Mouse (Mus musculus): ENCODE measurements around the gene Vapa. TPM values are rescaled to one million over a fixed set of nuclear protein-coding genes. Genes with fewer than 3 reads are reported as not detected.
"Not testable (repeated sequence)": the region's sequence is repeated elsewhere in the genome, so short reads cannot be mapped to it uniquely, and the experiment has no call there.

Gene Vapa
- total RNA-seq (2021) = 100 to 1,000 TPM; 138 to 182 TPM
- long read RNA-seq, experiment 1, transcript Vapa-201 (6 exons, 3,369 nt) = major isoform, 182 of 195 reads
- long read RNA-seq, experiment 1, partial matches to known transcripts = 1 of 195 reads
- long read RNA-seq, experiment 1, other reads (novel, unspliced or antisense) = 12 of 195 reads
- long read RNA-seq, experiment 2, transcript Vapa-201 (6 exons, 3,369 nt) = major isoform, 657 of 707 reads
- long read RNA-seq, experiment 2, partial matches to known transcripts = 7 of 707 reads
- long read RNA-seq, experiment 2, other reads (novel, unspliced or antisense) = 42 of 707 reads

- peak; percentile 98 to 99 for DNase-seq (ENCODE audit: low spot score in 2 of 2)
Observed at GRCm38 (mm10) chr17:65613463-65614412, at the start of gene Vapa. TSS of gene Vapa (minus strand) at chr17:65613555.

- DNase-seq (ENCODE audit: low spot score in 2 of 2) = no peak
Observed at GRCm38 (mm10) chr17:65662662-65663061, 49.3 kb upstream of the Vapa start.

- no peak for DNase-seq (ENCODE audit: low spot score in 2 of 2)
Observed at GRCm38 (mm10) chr17:65658416-65658815, 45.1 kb upstream of the Vapa start.

GRCm38 (mm10) chr17:65657958-65658357 lies 44.6 kb upstream of the Vapa start:
- no peak for DNase-seq (ENCODE audit: low spot score in 2 of 2)

- no peak for DNase-seq (ENCODE audit: low spot score in 2 of 2)
Observed at GRCm38 (mm10) chr17:65656731-65657130, 43.4 kb upstream of the Vapa start.

DNA sequence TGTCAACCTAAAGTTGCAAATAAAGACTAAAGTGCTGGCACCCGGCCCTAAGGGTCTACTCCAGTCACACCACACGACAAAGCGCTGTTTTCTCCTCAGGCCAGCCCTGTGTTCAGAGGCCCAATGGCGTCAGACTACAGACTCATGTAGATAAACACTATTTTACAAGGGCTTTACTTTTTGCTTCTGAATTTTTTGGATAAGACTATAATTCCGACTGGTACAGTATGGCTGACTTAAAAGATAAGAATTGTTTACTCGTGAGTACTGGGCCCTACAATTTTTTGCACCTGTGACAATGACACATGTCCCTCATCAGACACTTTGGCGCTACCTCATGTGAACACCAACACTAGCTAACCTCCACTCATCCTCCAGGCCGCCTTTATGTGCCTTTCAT lies 42.7 kb upstream of the Vapa start:
- no peak for DNase-seq (ENCODE audit: low spot score in 2 of 2)

GRCm38 (mm10) chr17:65655608-65656007 lies 42.3 kb upstream of the Vapa start:
- no peak for DNase-seq (ENCODE audit: low spot score in 2 of 2)

DNA sequence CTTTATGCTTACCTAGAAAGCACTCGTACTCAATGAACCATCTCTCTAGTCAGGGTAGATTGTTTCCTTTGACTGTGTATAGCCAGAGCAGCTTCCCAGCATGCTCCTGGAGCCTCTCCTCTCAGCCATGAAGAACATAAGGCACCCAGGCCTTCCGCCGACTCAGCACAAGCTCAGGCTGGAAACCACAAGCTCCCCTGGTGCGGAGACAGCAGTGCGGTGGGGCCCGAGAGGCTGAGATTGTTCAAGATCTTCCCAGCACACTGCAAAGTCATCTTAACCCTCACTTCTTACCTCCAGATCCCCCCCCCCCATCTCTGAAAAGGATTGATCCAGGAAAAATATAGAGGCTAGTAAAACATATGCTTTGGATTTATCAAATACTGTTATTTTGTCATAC lies 37.2 kb upstream of the Vapa start:
- no peak for DNase-seq (ENCODE audit: low spot score in 2 of 2)

DNA sequence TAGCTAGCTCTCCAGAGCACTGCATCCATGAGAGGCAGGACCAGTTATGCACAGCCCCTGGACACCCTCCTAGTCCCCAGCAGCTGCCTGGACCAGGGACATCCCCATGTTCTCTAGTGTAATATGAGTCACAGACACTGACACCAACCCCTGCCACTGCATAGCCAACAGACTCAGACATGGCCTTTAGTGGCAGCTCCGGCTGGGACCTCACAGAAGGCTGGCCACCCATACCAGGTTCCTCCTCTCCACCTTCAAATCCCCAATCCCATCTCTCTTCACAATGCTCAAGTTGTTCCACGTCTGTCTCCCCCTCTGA lies 35.8 kb upstream of the Vapa start:
- DNase-seq (ENCODE audit: low spot score in 2 of 2) = peak in 1 of 2 experiments; percentile 22

DNA sequence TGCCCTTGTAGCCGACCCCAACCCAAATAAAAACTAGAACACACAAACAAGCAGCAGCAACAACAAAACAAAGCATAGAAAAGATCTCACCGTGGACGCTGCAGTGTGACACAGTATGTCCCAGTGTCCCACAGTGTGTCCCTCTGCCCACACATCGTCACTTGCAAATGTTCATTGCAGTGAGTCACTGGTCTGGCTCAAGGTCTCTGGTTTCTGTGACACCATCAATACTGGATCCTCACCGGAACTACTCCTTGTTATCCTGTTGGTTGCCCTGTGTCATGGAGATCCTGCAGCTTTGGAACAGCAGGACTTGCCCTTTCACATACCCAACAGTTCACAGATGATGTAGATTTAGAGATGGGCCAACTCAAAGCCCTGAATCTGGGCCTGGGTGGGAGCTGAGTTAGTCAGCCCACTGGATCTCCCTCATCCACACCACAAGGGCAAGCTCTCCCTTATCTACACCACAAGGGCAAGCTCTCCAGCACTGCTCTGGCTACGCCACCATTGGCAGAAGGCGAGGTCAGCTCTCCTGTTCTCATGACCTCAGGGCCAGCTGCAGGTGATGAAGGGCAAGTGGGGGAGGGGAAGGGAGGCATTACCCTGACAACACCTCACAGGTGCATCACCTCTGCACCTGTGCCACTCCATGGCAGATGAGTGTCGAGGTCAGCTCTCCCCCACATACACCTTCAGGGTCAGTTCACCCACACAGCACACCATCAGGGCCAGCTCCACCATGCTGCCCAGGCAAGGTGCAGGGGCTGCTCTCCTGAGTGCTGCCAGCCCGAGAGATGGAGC lies 35.2 kb upstream of the Vapa start:
- DNase-seq (ENCODE audit: low spot score in 2 of 2) = peak; percentile 40 to 64

GRCm38 (mm10) chr17:65647961-65648360 lies 34.6 kb upstream of the Vapa start:
- DNase-seq (ENCODE audit: low spot score in 2 of 2) = no peak

DNA sequence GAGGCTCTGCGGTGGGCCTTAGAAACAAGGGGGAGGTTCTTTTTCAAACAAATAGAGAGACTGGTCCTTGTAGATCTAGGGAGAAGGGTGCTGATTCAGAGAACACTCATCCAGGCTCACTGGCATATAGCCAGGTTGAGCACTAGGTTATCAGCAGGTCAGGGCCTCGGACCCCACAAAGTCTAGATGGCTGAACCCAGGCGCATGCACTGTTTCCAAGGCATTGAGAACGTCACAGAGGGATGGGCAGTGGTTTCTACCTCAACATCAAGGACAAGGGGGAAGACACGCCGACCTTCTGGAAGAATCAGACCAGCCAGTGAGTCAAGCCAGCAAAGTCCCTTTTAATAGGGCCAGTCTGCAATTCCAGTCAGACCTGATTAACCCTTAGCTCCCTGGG lies 33.9 kb upstream of the Vapa start:
- DNase-seq (ENCODE audit: low spot score in 2 of 2) = peak; percentile 50 to 70

GRCm38 (mm10) chr17:65643579-65643978 lies 30.2 kb upstream of the Vapa start:
- no peak for DNase-seq (ENCODE audit: low spot score in 2 of 2)

- DNase-seq (ENCODE audit: low spot score in 2 of 2) = no peak
Observed at GRCm38 (mm10) chr17:65643051-65643521, 29.7 kb upstream of the Vapa start.

DNA sequence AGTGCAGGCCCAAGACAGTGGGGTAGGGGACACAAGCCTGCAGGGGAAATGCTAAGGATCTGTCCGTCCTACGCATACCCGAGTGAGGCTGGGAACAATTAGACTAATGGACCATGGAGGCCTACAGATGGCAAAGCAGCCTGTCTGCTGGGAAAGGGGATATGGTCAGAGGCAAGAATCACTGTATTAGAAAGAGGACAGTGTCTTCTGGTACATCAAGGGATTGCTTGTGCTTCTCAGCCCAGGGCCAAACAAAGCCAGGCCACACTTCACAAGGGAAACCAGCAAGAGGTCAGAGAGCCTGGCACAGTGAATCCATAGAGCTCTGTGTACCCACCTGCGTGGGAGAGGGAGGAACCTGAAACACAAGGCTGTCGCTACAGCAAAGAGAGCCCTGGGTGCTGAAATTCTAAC lies 29.2 kb upstream of the Vapa start:
- DNase-seq (ENCODE audit: low spot score in 2 of 2) = no peak

DNA sequence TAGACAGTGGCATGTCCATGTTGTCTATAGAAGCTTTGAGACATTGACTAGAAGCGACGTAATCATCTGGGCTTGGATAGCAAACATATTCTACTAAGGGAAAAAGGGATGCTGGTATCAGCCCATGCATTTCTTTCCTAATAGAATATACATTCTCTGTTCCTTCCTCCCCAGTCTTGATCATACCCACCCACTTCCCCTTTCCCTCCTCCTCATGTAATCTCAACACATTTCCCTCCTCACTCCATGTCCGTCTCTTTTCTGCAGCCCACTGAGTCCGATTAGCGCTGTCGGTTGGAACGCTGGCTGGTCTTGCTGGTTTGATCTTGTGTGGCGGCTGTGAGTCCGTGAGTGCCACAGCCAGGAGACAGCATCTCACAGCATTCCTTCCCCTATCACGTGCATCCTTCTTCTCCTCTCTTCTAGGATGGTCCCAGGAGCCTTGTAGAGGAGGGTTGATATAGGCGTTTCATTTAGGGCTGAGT lies 28.4 kb upstream of the Vapa start, which contains the start of gene Txndc2:
Txndc2 (minus strand) TSS at position 435 of the 485 bp plus-strand sequence.
- DNase-seq (ENCODE audit: low spot score in 2 of 2) = no peak

GRCm38 (mm10) chr17:65639144-65639543 lies 25.8 kb upstream of the Vapa start:
- no peak for DNase-seq (ENCODE audit: low spot score in 2 of 2)

DNA sequence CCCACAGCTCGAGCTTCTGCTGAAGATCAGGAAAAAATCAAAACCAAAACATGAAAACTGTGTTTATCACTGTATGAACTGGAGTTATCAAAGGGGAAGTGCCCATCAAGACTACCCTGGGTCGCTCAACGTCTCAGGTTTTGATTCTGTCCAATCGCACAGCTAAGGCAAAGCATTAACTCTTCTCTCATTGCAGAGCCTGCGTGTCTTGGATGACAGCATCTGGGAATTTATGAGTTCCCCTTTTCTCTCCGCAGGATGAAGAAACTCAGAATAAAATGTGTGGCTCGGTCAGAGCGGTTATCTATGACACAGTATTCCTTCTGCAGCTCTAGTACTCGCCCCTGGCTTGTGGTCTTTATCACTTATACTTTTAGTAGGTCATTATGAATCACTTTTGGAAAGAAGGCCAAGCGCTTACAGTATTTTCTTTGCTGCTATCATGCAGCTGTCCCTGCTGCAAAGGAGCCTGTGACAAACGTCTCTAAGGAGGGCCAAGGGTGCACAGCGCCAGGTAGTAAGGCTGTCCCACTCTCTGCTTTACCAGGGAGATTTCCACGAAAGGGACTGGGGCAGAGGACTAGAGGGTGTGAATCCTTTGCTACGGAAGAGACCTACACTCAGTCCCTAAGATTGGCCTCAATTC lies 22.5 kb upstream of the Vapa start:
- DNase-seq (ENCODE audit: low spot score in 2 of 2) = no peak

DNA sequence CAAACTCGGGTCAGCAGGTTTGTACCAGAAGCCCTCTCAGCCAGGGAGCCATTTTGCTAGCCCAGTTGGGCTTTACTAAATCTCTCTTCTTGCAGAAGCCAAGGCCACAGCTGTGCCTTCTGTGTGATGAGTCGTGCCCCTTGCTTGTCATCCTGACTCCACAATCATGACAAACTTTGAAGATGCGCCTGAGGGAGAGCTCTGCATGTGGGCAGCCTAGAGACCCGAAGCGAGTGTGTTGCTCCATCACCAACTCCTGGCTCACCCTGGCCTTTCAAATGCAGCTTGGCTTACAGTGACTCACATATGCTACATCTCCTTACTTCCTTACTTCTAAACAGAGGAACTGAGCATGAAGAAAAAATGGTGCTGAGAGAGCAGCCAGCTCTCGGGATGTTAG lies 16.6 kb upstream of the Vapa start:
- DNase-seq (ENCODE audit: low spot score in 2 of 2) = no peak

DNA sequence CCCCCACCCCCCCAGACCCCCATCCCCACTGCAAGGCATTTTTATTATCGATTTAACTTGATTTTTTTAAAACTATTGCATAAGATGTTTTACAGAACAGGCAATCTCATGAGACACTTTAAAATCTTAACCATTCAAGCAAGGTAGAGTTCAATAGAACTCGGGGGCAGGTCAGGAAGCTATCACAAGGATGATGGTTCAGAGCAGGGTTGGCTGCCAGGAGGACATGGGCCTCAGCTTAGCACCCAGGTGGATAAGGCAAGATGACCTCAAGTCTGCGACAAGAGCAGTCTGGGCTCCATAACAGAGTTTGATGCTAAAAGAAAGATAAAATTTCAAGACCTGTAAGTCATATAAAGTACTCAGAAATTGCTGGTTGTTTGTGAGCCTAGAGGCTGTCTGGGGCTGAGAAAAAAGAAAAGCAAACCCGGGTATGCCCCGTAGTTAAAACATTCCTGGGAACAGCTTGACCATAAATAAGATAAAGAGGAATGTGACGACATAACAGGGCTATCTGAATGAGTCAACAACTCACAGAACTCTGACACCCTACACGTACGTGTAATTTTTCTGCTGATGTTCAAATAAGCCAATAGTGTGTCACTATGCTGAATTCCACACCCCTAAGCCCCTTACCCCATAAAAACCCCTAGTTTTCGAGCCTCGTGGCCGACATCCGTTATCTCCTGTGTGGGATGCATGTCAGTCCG lies 15.6 kb upstream of the Vapa start:
- DNase-seq (ENCODE audit: low spot score in 2 of 2) = not testable (repeated sequence)

Data from adrenal gland, adult 18-20 months (tissue).